Mouse (Mus musculus) kidney, postnatal 0 days (tissue): ENCODE results near the gene Gm20388. TPM values are rescaled to one million over a fixed set of nuclear protein-coding genes. Genes with fewer than 3 reads are reported as not detected.

Experiments used
- ATAC-seq: fragments of 200-750 bp; cut with Nextera tagmentation; replicated peaks from 2 replicates; pipeline ENCODE4 v1.8.0; 2017; ENCODE audit warnings: low read depth, moderate number of reproducible peaks, moderate TSS enrichment, moderate library complexity; ENCODE audit not compliant: low FRiP score
- DNase-seq: peaks from one replicate; pipeline ENCODE4 v3.0.0-alpha.2; 2016; ENCODE audit warnings: low spot score
- H3K27ac ChIP-seq: fragments of 300-500 bp; sonication (generic); 2 replicates; pipeline ENCODE4 v1.5.1; 2014; ENCODE audit warnings: mild to moderate bottlenecking
- H3K27me3 ChIP-seq: fragments of 300-500 bp; sonication (generic); 2 replicates; pipeline ENCODE4 v1.6.1; 2014; ENCODE audit warnings: low read length, mixed read lengths; ENCODE audit not compliant: insufficient read depth
- H3K36me3 ChIP-seq: fragments of 300-500 bp; sonication (generic); 2 replicates; pipeline ENCODE4 v1.6.1; 2014; ENCODE audit warnings: low read length, mixed read lengths; ENCODE audit not compliant: insufficient read depth
- H3K4me1 ChIP-seq: fragments of 300-500 bp; sonication (generic); replicated peaks from 2 replicates; pipeline ENCODE4 v1.6.1; 2014; ENCODE audit warnings: antibody characterized with exemption, low read length, mixed read lengths; ENCODE audit not compliant: insufficient read depth
- H3K4me2 ChIP-seq: fragments of 300-500 bp; sonication (generic); 2 replicates; pipeline ENCODE4 v1.6.1; 2014; ENCODE audit warnings: mild to moderate bottlenecking, low read length, moderate library complexity, mixed read lengths
- H3K4me3 ChIP-seq: fragments of 300-500 bp; sonication (generic); replicated peaks from 2 replicates; pipeline ENCODE4 v1.5.1; 2014; ENCODE audit warnings: low read depth, low read length
- H3K9ac ChIP-seq: fragments of 300-500 bp; sonication (generic); 2 replicates; pipeline ENCODE4 v1.6.1; 2014; ENCODE audit warnings: low read depth, low read length
- H3K9me3 ChIP-seq: fragments of 300-500 bp; sonication (generic); replicated peaks from 2 replicates; pipeline ENCODE4 v1.6.1; 2016; ENCODE audit warnings: low read length, inconsistent platforms, mixed read lengths
- CTCF ChIP-seq: IDR thresholded peaks from 2 replicates; pipeline ENCODE4 v1.5.1; 2016; ENCODE audit warnings: antibody characterized with exemption, low read depth, mild to moderate bottlenecking, moderate library complexity
- WGBS: fragments of 180-500 bp; shearing (Covaris S2); extraction: QIAGEN DNeasy Blood & Tissue Kit; methylation state at CpG from one replicate; pipeline ENCODE4 v1.1.7; 2014; 5-methylcytosine and 5-hydroxymethylcytosine counted together
- polyA plus RNA-seq: library from polyadenylated mRNA; unstranded; fragments of >200 nt; fragmentation: Nextera tagmentation; extraction: Ambion mirVana; gene quantifications from 2 replicates; pipeline ENCODE4 v1.2.1, GENCODE M21; 2015

Gm20388 gene
- polyA plus RNA-seq, 1 experiment from 2014 or later = not detected

- peak; percentile 73 for TF ChIP-seq CTCF
- H3K4me3 ChIP-seq = no peak overlapping the region
- 71% methylated on average over 7 of the region's 7 CpGs for WGBS
- no peak for ATAC-seq
- H3K9ac ChIP-seq = no peak overlapping the region
- no peak for DNase-seq
- H3K27ac ChIP-seq = no peak overlapping the region
- no peaks in the 10 kb centered on the region for H3K36me3 ChIP-seq
- no peak overlapping the region for H3K4me2 ChIP-seq
- H3K4me1 ChIP-seq = no peaks in the 10 kb centered on the region; the same call in 1 of the 2 replicates
- no peaks in the 10 kb centered on the region for H3K27me3 ChIP-seq
- no peaks in the 10 kb centered on the region for H3K9me3 ChIP-seq
Observed at GRCm38 (mm10) chr8:121234915-121235314, 1324.3 kb downstream of the Gm20388 start.

GRCm38 (mm10) chr8:121239640-121240039 is 1329.0 kb downstream of the Gm20388 start:
- 68% methylated on average over 6 of the region's 6 CpGs for WGBS
- Histone ChIP-seq H3K4me2 (no peak overlapping the region), H3K27ac (no peak overlapping the region), H3K9me3 (no peaks in the 10 kb centered on the region), H3K9ac (no peak overlapping the region), H3K4me1 (peaks cover 23% of the 10 kb centered on the region), H3K27me3 (no peaks in the 10 kb centered on the region), H3K36me3 (no peaks in the 10 kb centered on the region), H3K4me3 (no peak overlapping the region)
- DNase-seq (no peak), ATAC-seq (no peak)
- no peak for TF ChIP-seq CTCF

- H3K36me3 ChIP-seq = no peaks in the 10 kb centered on the region
- H3K4me1 ChIP-seq = peaks cover 23% of the 10 kb centered on the region
- H3K9me3 ChIP-seq = no peaks in the 10 kb centered on the region
- H3K27ac ChIP-seq = peak overlapping the region; percentile 43
- H3K4me3 ChIP-seq = no peak overlapping the region
- H3K27me3 ChIP-seq = no peaks in the 10 kb centered on the region
- peak; percentile 90 for DNase-seq
- 6% methylated on average over 14 of the region's 14 CpGs for WGBS
- TF ChIP-seq CTCF = no peak; the same call in 1 of the 2 replicates
- ATAC-seq = peak; percentile 84
- H3K4me2 ChIP-seq = no peak overlapping the region
- peak overlapping the region; percentile 2; the same call in 1 of the 2 replicates for H3K9ac ChIP-seq
Observed at GRCm38 (mm10) chr8:121241761-121242552, 1331.3 kb downstream of the Gm20388 start.

- ATAC-seq (no peak; the same call in 1 of the 2 replicates), DNase-seq (peak; percentile 46)
- Histone ChIP-seq H3K4me3 (no peak overlapping the region), H3K36me3 (no peaks in the 10 kb centered on the region), H3K27ac (peak overlapping the region; percentile 43), H3K4me1 (peaks cover 23% of the 10 kb centered on the region), H3K9ac (peak overlapping the region; percentile 14; the same call in 1 of the 2 replicates), H3K9me3 (no peaks in the 10 kb centered on the region), H3K4me2 (no peak overlapping the region), H3K27me3 (no peaks in the 10 kb centered on the region)
- WGBS = 16% methylated on average over 13 of the region's 13 CpGs
- no peak for TF ChIP-seq CTCF
Observed at GRCm38 (mm10) chr8:121242671-121243070, 1332.0 kb downstream of the Gm20388 start.

- no peaks in the 10 kb centered on the region for H3K36me3 ChIP-seq
- no peaks in the 10 kb centered on the region for H3K9me3 ChIP-seq
- no peak overlapping the region for H3K4me2 ChIP-seq
- H3K4me1 ChIP-seq = no peaks in the 10 kb centered on the region
- H3K27me3 ChIP-seq = 0 out of 2 replicates have a peak, but pooled peaks cover 5% of the 10 kb centered on the region
- ATAC-seq (no peak; the same call in 1 of the 2 replicates), DNase-seq (no peak)
- no peak for TF ChIP-seq CTCF
- H3K9ac ChIP-seq = no peak overlapping the region
- no peak overlapping the region for H3K4me3 ChIP-seq
- 57% methylated on average over 7 of the region's 7 CpGs for WGBS
- no peak overlapping the region for H3K27ac ChIP-seq
Observed at GRCm38 (mm10) chr8:121248823-121249222, 1338.2 kb downstream of the Gm20388 start.

- no peak overlapping the region for H3K4me2 ChIP-seq
- no peaks in the 10 kb centered on the region for H3K36me3 ChIP-seq
- no peak overlapping the region for H3K9ac ChIP-seq
- DNase-seq (no peak), ATAC-seq (no peak)
- WGBS = no CpG with 5 or more reads among the region's 1 CpGs
- H3K27ac ChIP-seq = no peak overlapping the region
- no peak for TF ChIP-seq CTCF
- no peak overlapping the region for H3K4me3 ChIP-seq
- 0 out of 2 replicates have a peak, but pooled peaks cover 5% of the 10 kb centered on the region for H3K27me3 ChIP-seq
- no peaks in the 10 kb centered on the region for H3K9me3 ChIP-seq
- no peaks in the 10 kb centered on the region for H3K4me1 ChIP-seq
Observed at GRCm38 (mm10) chr8:121249433-121249832, 1338.8 kb downstream of the Gm20388 start.
